Mouse (Mus musculus) induced T-regulatory cell, adult 2 months (primary cell): ENCODE results near the gene Scarb2.
"Not testable (repeated sequence)": the region's sequence is repeated elsewhere in the genome, so short reads cannot be mapped to it uniquely, and the experiment has no call there.

Source experiments
- DNase-seq: peaks from one replicate; pipeline ENCODE4 v3.0.0-alpha.2; 2012; ENCODE audit warnings: low read depth

The Scarb2 gene

GRCm38 (mm10) chr5:92506733-92507132 lies at the start of gene Scarb2:
Gene Scarb2 (minus strand): TSS chr5:92506833.
- DNase-seq: no peak

- no peak for DNase-seq
Observed at GRCm38 (mm10) chr5:92555905-92556304, 49.3 kb upstream of the Scarb2 start.

- no peak for DNase-seq
Observed at GRCm38 (mm10) chr5:92554891-92555511, 48.4 kb upstream of the Scarb2 start, which contains the start of gene Fam47e. Gene Fam47e (plus strand): TSS chr5:92555069.

GRCm38 (mm10) chr5:92554443-92554842 lies 47.8 kb upstream of the Scarb2 start:
- DNase-seq: no peak

- DNase-seq: peak; percentile 46
Observed at GRCm38 (mm10) chr5:92553939-92554338, 47.3 kb upstream of the Scarb2 start.

GRCm38 (mm10) chr5:92552611-92553010 lies 46.0 kb upstream of the Scarb2 start:
- no peak for DNase-seq

GRCm38 (mm10) chr5:92539698-92540097 lies 33.1 kb upstream of the Scarb2 start:
- no peak for DNase-seq

GRCm38 (mm10) chr5:92524821-92525258 lies 18.2 kb upstream of the Scarb2 start:
- DNase-seq: no peak

- not testable (repeated sequence) for DNase-seq
Observed at GRCm38 (mm10) chr5:92521131-92521530, 14.5 kb upstream of the Scarb2 start.

GRCm38 (mm10) chr5:92512066-92512465 lies 5.4 kb upstream of the Scarb2 start:
- DNase-seq: no peak

- DNase-seq: peak; percentile 49
Observed at GRCm38 (mm10) chr5:92511256-92511655, 4.6 kb upstream of the Scarb2 start.

GRCm38 (mm10) chr5:92508853-92509252 lies 2.2 kb upstream of the Scarb2 start:
- DNase-seq: no peak

GRCm38 (mm10) chr5:92506301-92506729 lies 318 bp downstream of the Scarb2 start:
- peak; percentile 76 for DNase-seq

- peak; percentile 93 for DNase-seq
Observed at GRCm38 (mm10) chr5:92505402-92505865, 1.2 kb downstream of the Scarb2 start.

- DNase-seq: peak; percentile 81
Observed at GRCm38 (mm10) chr5:92504676-92505400, 1.8 kb downstream of the Scarb2 start.

- no peak for DNase-seq
Observed at GRCm38 (mm10) chr5:92503856-92504618, 2.6 kb downstream of the Scarb2 start.

GRCm38 (mm10) chr5:92503356-92503847 lies 3.2 kb downstream of the Scarb2 start:
- DNase-seq: no peak

- peak; percentile 73 for DNase-seq
Observed at GRCm38 (mm10) chr5:92499378-92499777, 7.3 kb downstream of the Scarb2 start.

- no peak for DNase-seq
Observed at GRCm38 (mm10) chr5:92498661-92499060, 8.0 kb downstream of the Scarb2 start.

GRCm38 (mm10) chr5:92498225-92498624 lies 8.4 kb downstream of the Scarb2 start:
- no peak for DNase-seq

GRCm38 (mm10) chr5:92495771-92496409 lies 10.7 kb downstream of the Scarb2 start:
- no peak for DNase-seq

- DNase-seq: no peak
Observed at GRCm38 (mm10) chr5:92495291-92495690, 11.3 kb downstream of the Scarb2 start.
